Mouse (Mus musculus) left cerebral cortex, adult 8-10 months (tissue): ENCODE measurements around the gene Olfr148. TPM values are rescaled to one million over a fixed set of nuclear protein-coding genes. Genes with fewer than 3 reads are reported as not detected.

Source experiments
- DNase-seq, 2 experiments: peaks; one replicate each; pipeline ENCODE4 v3.0.0; 2022; ENCODE audit warnings: low spot score in 2 of 2
- total RNA-seq, 4 experiments: library from RNA; stranded (reverse); gene quantifications; 2 replicates each; pipeline ENCODE4 v1.2.4; 2022

The Olfr148 gene
- not detected for total RNA-seq

GRCm38 (mm10) chr9:39610355-39610754 is at the start of gene Olfr148:
Gene Olfr148 (plus strand): TSS chr9:39610655.
- DNase-seq = no peak

GRCm38 (mm10) chr9:39575469-39575868 is 35.0 kb upstream of the Olfr148 start, which contains the start of gene Olfr959:
Gene Olfr959 (minus strand): TSS chr9:39575569.
- no peak for DNase-seq

GRCm38 (mm10) chr9:39577050-39577449 is 33.4 kb upstream of the Olfr148 start:
- no peak for DNase-seq

GRCm38 (mm10) chr9:39602536-39603332 is 7.7 kb upstream of the Olfr148 start:
- peak in 1 of 2 experiments; percentile 7 for DNase-seq

GRCm38 (mm10) chr9:39603333-39603845 is 7.1 kb upstream of the Olfr148 start:
- no peak for DNase-seq

GRCm38 (mm10) chr9:39603999-39604453 is 6.4 kb upstream of the Olfr148 start, which contains the start of gene AW551984:
Gene AW551984 (minus strand): TSS chr9:39604403.
- no peak for DNase-seq

GRCm38 (mm10) chr9:39608497-39608896 is 2.0 kb upstream of the Olfr148 start:
- DNase-seq = no peak

- DNase-seq = no peak
Measured at GRCm38 (mm10) chr9:39611953-39612352, 1.5 kb downstream of the Olfr148 start.

- no peak for DNase-seq
Measured at GRCm38 (mm10) chr9:39621073-39621472, 10.6 kb downstream of the Olfr148 start, which contains the start of gene Olfr960. Gene Olfr960 (plus strand): TSS chr9:39621373.

- no peak for DNase-seq
Measured at GRCm38 (mm10) chr9:39623783-39624182, 13.3 kb downstream of the Olfr148 start.

GRCm38 (mm10) chr9:39624711-39625110 is 14.3 kb downstream of the Olfr148 start:
- DNase-seq = no peak

- DNase-seq = no peak
Measured at GRCm38 (mm10) chr9:39629069-39629468, 18.6 kb downstream of the Olfr148 start.

- DNase-seq = peak in 1 of 2 experiments; percentile 15
Measured at GRCm38 (mm10) chr9:39633913-39634594, 23.6 kb downstream of the Olfr148 start.

- DNase-seq = no peak
Measured at GRCm38 (mm10) chr9:39644785-39645184, 34.3 kb downstream of the Olfr148 start, which contains the start of gene Olfr961. Gene Olfr961 (plus strand): TSS chr9:39645085.

- DNase-seq = no peak
Measured at GRCm38 (mm10) chr9:39647382-39647781, 36.9 kb downstream of the Olfr148 start.

- no peak for DNase-seq
Measured at GRCm38 (mm10) chr9:39654756-39655396, 44.4 kb downstream of the Olfr148 start.

Other genes with a start within 250 kb of the Olfr148 start
- not detected for gene Olfr951, start 223.2 kb upstream of the Olfr148 start, total RNA-seq
- not detected for gene Olfr952, start 183.5 kb upstream of the Olfr148 start, total RNA-seq
- gene Olfr954, start 154.0 kb upstream of the Olfr148 start, total RNA-seq = not detected
- not detected for gene Olfr955, start 138.7 kb upstream of the Olfr148 start, total RNA-seq
- gene Olfr44, start 116.7 kb upstream of the Olfr148 start, total RNA-seq = not detected
- gene Olfr957, start 94.8 kb upstream of the Olfr148 start, total RNA-seq = not detected
- gene Olfr958, start 56.6 kb upstream of the Olfr148 start, total RNA-seq = not detected
- not detected for gene Olfr959, start 35.1 kb upstream of the Olfr148 start, total RNA-seq
- 1 to 10 TPM; 2.6 to 9.4 (median 6.5) TPM for gene AW551984, start 6.3 kb upstream of the Olfr148 start, total RNA-seq
- not detected for gene Olfr960, start 10.7 kb downstream of the Olfr148 start, total RNA-seq
- not detected for gene Olfr961, start 34.4 kb downstream of the Olfr148 start, total RNA-seq
- gene Olfr963, start 56.5 kb downstream of the Olfr148 start, total RNA-seq = not detected
- gene Olfr149, start 96.5 kb downstream of the Olfr148 start, total RNA-seq = not detected
- not detected for gene Olfr965, start 100.7 kb downstream of the Olfr148 start, total RNA-seq
- not detected for gene Olfr150, start 120.3 kb downstream of the Olfr148 start, total RNA-seq
- gene Olfr967, start 135.6 kb downstream of the Olfr148 start, total RNA-seq = under 1 TPM in 1 of 4 experiments, not detected in 3; 0.30 TPM
- not detected for gene Olfr968, start 172.6 kb downstream of the Olfr148 start, total RNA-seq
- not detected for gene Olfr969, start 180.3 kb downstream of the Olfr148 start, total RNA-seq
- gene Olfr970, start 198.2 kb downstream of the Olfr148 start, total RNA-seq = not detected
- gene Olfr971, start 226.2 kb downstream of the Olfr148 start, total RNA-seq = not detected